Mouse (Mus musculus) urinary bladder, postnatal 25 days (tissue): ENCODE data around the gene U90926.
"Not testable (repeated sequence)": the region's sequence is repeated elsewhere in the genome, so short reads cannot be mapped to it uniquely, and the experiment has no call there.

ENCODE experiments used
- DNase-seq: peaks from one replicate; pipeline ENCODE4 v3.0.0; 2022; ENCODE audit warnings: low spot score

U90926 gene

GRCm38 (mm10) chr5:92218915-92219793 is 3.9 kb upstream of the U90926 start:
- DNase-seq = no peak

GRCm38 (mm10) chr5:92212231-92212630 is 3.0 kb downstream of the U90926 start:
- DNase-seq = no peak

GRCm38 (mm10) chr5:92210205-92210604 is 5.0 kb downstream of the U90926 start:
- no peak for DNase-seq

GRCm38 (mm10) chr5:92206121-92206520 is 9.1 kb downstream of the U90926 start:
- no peak for DNase-seq

- DNase-seq = no peak
Observed at GRCm38 (mm10) chr5:92205706-92206105, 9.5 kb downstream of the U90926 start.

- DNase-seq = no peak
Observed at GRCm38 (mm10) chr5:92205184-92205583, 10.0 kb downstream of the U90926 start.

- DNase-seq = no peak
Observed at GRCm38 (mm10) chr5:92204162-92205036, 10.8 kb downstream of the U90926 start.

GRCm38 (mm10) chr5:92198266-92198665 is 16.9 kb downstream of the U90926 start:
- DNase-seq = no peak

GRCm38 (mm10) chr5:92196895-92197811 is 18.1 kb downstream of the U90926 start:
- no peak for DNase-seq

GRCm38 (mm10) chr5:92195716-92196115 is 19.5 kb downstream of the U90926 start:
- not testable (repeated sequence) for DNase-seq

- no peak for DNase-seq
Observed at GRCm38 (mm10) chr5:92188881-92189483, 26.2 kb downstream of the U90926 start.

- no peak for DNase-seq
Observed at GRCm38 (mm10) chr5:92183071-92183830, 32.0 kb downstream of the U90926 start.

- DNase-seq = no peak
Observed at GRCm38 (mm10) chr5:92165976-92166375, 49.2 kb downstream of the U90926 start.
